Mouse (Mus musculus) CH12.LX (cell line): ENCODE data around the gene Supv3l1. TPM values are rescaled to one million over a fixed set of nuclear protein-coding genes. Genes with fewer than 3 reads are reported as not detected.

Source experiments
- DNase-seq: peaks from one replicate; pipeline ENCODE4 v3.0.0-alpha.2; 2013; ENCODE audit errors: extremely low read depth
- H3K27ac ChIP-seq: 2 replicates; pipeline ENCODE4 v1.5.1; 2012; ENCODE audit warnings: low read depth, mild to moderate bottlenecking, control low read depth, moderate library complexity; ENCODE audit not compliant: insufficient read depth
- H3K27me3 ChIP-seq: replicated peaks from 2 replicates; pipeline ENCODE3; 2012; ENCODE audit warnings: inconsistent platforms
- H3K36me3 ChIP-seq, 2 experiments: replicated peaks in 1 of 2; 2 replicates each; pipeline versions ENCODE3 to v1.6.1; 2012; ENCODE audit warnings: inconsistent platforms in 1 of 2, low read length in 1 of 2, mild to moderate bottlenecking in 1 of 2, mixed read lengths in 1 of 2, moderate library complexity in 1 of 2; ENCODE audit not compliant: control insufficient read depth in 1 of 2, insufficient read depth in 1 of 2
- H3K4me1 ChIP-seq, 2 experiments: 2 replicates each; pipeline ENCODE4 v1.6.1; 2012; ENCODE audit warnings: inconsistent platforms in 1 of 2, moderate library complexity in 1 of 2; ENCODE audit not compliant: insufficient read depth in 2 of 2, control insufficient read depth in 1 of 2
- H3K4me2 ChIP-seq: 2 replicates; pipeline ENCODE4 v1.6.1; 2012; ENCODE audit warnings: low read depth, mild to moderate bottlenecking, control low read depth; ENCODE audit not compliant: poor library complexity, insufficient read depth, severe bottlenecking
- H3K4me3 ChIP-seq, 3 experiments: fragments of 150-350 bp in 1 of 3; sonication (generic) in 1 of 3; replicated peaks in 1 of 3; 2 replicates each; pipeline versions ENCODE3 to v1.5.1; 2011 to 2012; ENCODE audit warnings: low read depth in 2 of 3, low read length in 2 of 3, mild to moderate bottlenecking in 2 of 3, moderate library complexity in 2 of 3, control low read depth in 1 of 3, improper control_type of control experiment in 1 of 3, inconsistent platforms in 1 of 3, mixed read lengths in 1 of 3; ENCODE audit not compliant: poor library complexity in 1 of 3
- H3K79me2 ChIP-seq: replicated peaks from 2 replicates; pipeline ENCODE4 v1.6.1; 2012; ENCODE audit warnings: mild to moderate bottlenecking, moderate library complexity; ENCODE audit not compliant: control insufficient read depth, poor library complexity, insufficient read depth, severe bottlenecking; ENCODE audit errors: extremely low read depth
- H3K9ac ChIP-seq: 2 replicates; pipeline ENCODE4 v1.6.1; 2012; ENCODE audit warnings: low read depth, mild to moderate bottlenecking, control low read depth, moderate library complexity; ENCODE audit not compliant: insufficient read depth
- H3K9me3 ChIP-seq: replicated peaks from 2 replicates; pipeline ENCODE3; 2012; ENCODE audit warnings: low read length, inconsistent platforms, mixed read lengths
- BHLHE40 ChIP-seq: IDR thresholded peaks from 2 replicates; pipeline ENCODE4 v1.6.1; 2011; ENCODE audit warnings: mild to moderate bottlenecking, low read depth, low read length, improper control_type of control experiment
- CHD2 ChIP-seq: IDR thresholded peaks from 2 replicates; pipeline ENCODE4 v1.6.1; 2011; ENCODE audit warnings: low read length, improper control_type of control experiment
- CTCF ChIP-seq, 2 experiments: IDR thresholded peaks in 1 of 2; conservative IDR thresholded peaks in 1 of 2; 2 replicates each; pipeline ENCODE4 v1.5.1; 2011 to 2012; ENCODE audit warnings: low read depth in 2 of 2, low read length in 2 of 2, improper control_type of control experiment in 1 of 2, inconsistent platforms in 1 of 2, mild to moderate bottlenecking in 1 of 2, moderate library complexity in 1 of 2
- E2F4 ChIP-seq: IDR thresholded peaks from 2 replicates; pipeline ENCODE4 v1.6.1; 2011; ENCODE audit warnings: low read depth, low read length, improper control_type of control experiment; ENCODE audit not compliant: insufficient replicate concordance
- ELF1 ChIP-seq: IDR thresholded peaks from 2 replicates; pipeline ENCODE4 v1.6.1; 2014; ENCODE audit warnings: low read depth, mild to moderate bottlenecking, inconsistent platforms, low read length, improper control_type of control experiment
- EP300 ChIP-seq: IDR thresholded peaks from 2 replicates; pipeline ENCODE4 v1.6.1; 2011; ENCODE audit warnings: low read length, improper control_type of control experiment
- ETS1 ChIP-seq: conservative IDR thresholded peaks from 2 replicates; pipeline ENCODE4 v1.6.1; 2012; ENCODE audit warnings: low read depth, mild to moderate bottlenecking, inconsistent platforms, low read length, improper control_type of control experiment, moderate library complexity
- IRF4 ChIP-seq: IDR thresholded peaks from 2 replicates; pipeline ENCODE4 v1.6.1; 2014; ENCODE audit warnings: low read depth, mild to moderate bottlenecking, inconsistent platforms, low read length, improper control_type of control experiment
- JUN ChIP-seq: IDR thresholded peaks from 2 replicates; pipeline ENCODE4 v1.6.1; 2011; ENCODE audit warnings: low read depth, mild to moderate bottlenecking, low read length, improper control_type of control experiment, moderate library complexity; ENCODE audit not compliant: insufficient read depth
- MEF2A ChIP-seq: IDR thresholded peaks from 2 replicates; pipeline ENCODE4 v1.6.1; 2014; ENCODE audit warnings: low read depth, mild to moderate bottlenecking, inconsistent platforms, low read length, improper control_type of control experiment, borderline replicate concordance
- MXI1 ChIP-seq: IDR thresholded peaks from 2 replicates; pipeline ENCODE4 v1.6.1; 2011; ENCODE audit warnings: mild to moderate bottlenecking, low read depth, low read length, improper control_type of control experiment
- NRF1 ChIP-seq: IDR thresholded peaks from 2 replicates; pipeline ENCODE4 v1.6.1; 2014; ENCODE audit warnings: low read depth, mild to moderate bottlenecking, inconsistent platforms, low read length, improper control_type of control experiment, moderate library complexity
- PAX5 ChIP-seq: IDR thresholded peaks from 2 replicates; pipeline ENCODE4 v1.6.1; 2012; ENCODE audit warnings: low read length, inconsistent platforms, mixed read lengths
- POLR2A ChIP-seq: IDR thresholded peaks from 2 replicates; pipeline ENCODE4 v1.6.1; 2011; ENCODE audit warnings: low read depth, mild to moderate bottlenecking, improper control_type of control experiment, low read length
- POLR2AphosphoS2 ChIP-seq: IDR thresholded peaks from 2 replicates; pipeline ENCODE4 v1.6.1; 2011; ENCODE audit warnings: low read depth, low read length, improper control_type of control experiment
- RAD21 ChIP-seq: IDR thresholded peaks from 2 replicates; pipeline ENCODE4 v1.6.1; 2011; ENCODE audit warnings: low read depth, mild to moderate bottlenecking, low read length, improper control_type of control experiment, moderate library complexity
- SMC3 ChIP-seq: IDR thresholded peaks from 2 replicates; pipeline ENCODE4 v1.6.1; 2011; ENCODE audit warnings: low read depth, low read length, improper control_type of control experiment
- TBP ChIP-seq: conservative IDR thresholded peaks from 2 replicates; pipeline ENCODE4 v1.6.1; 2011; ENCODE audit warnings: low read depth, low read length, improper control_type of control experiment
- TCF12 ChIP-seq: IDR thresholded peaks from 2 replicates; pipeline ENCODE4 v1.6.1; 2014; ENCODE audit warnings: low read depth, mild to moderate bottlenecking, inconsistent platforms, low read length, improper control_type of control experiment
- UBTF ChIP-seq: IDR thresholded peaks from 2 replicates; pipeline ENCODE4 v1.6.1; 2012; ENCODE audit warnings: low read depth, mild to moderate bottlenecking, inconsistent platforms, low read length, improper control_type of control experiment, moderate library complexity
- USF1 ChIP-seq: IDR thresholded peaks from 2 replicates; pipeline ENCODE4 v1.6.1; 2014; ENCODE audit warnings: low read depth, mild to moderate bottlenecking, inconsistent platforms, low read length, improper control_type of control experiment
- USF2 ChIP-seq: conservative IDR thresholded peaks from 2 replicates; pipeline ENCODE4 v1.6.1; 2011; ENCODE audit warnings: low read depth, low read length, improper control_type of control experiment
- ZKSCAN1 ChIP-seq: IDR thresholded peaks from 2 replicates; pipeline ENCODE4 v1.6.1; 2012; ENCODE audit warnings: low read depth, inconsistent platforms, low read length, improper control_type of control experiment, borderline replicate concordance
- ZMIZ1 ChIP-seq: IDR thresholded peaks from 2 replicates; pipeline ENCODE4 v1.6.1; 2012; ENCODE audit warnings: low read depth, mild to moderate bottlenecking, inconsistent platforms, low read length, improper control_type of control experiment
- dilution Hi-C: fragments of 300-500 bp; cut with MboI; formaldehyde crosslinking; loops from 2 replicates; pipeline ENCODE4 v1.14.3; 2020; ENCODE audit warnings: low sequenced_read_pairs; ENCODE audit not compliant: extremely low pct_unique_long_range_greater_than_20kb, extremely low pct_ligation_motif_present
- in situ Hi-C: fragments of 300-500 bp; cut with MboI; formaldehyde crosslinking; loops from 3 replicates; pipeline ENCODE4 v1.14.3; 2019; ENCODE audit warnings: low sequenced_read_pairs, low pct_ligation_motif_present, low pct_unique_long_range_greater_than_20kb, mixed read lengths
- polyA plus RNA-seq: library from polyadenylated mRNA; unstranded; fragments of >175 nt; gene quantifications from 2 replicates; pipeline ENCODE4 v1.2.1, GENCODE M21; 2012; ENCODE audit warnings: low read depth; ENCODE audit not compliant: insufficient read length
- total RNA-seq, 2 experiments: library from RNA; depleted of rRNA; stranded (reverse); fragments of 300-350 nt in 1 of 2; fragments of >200 nt in 1 of 2; gene quantifications; 2 replicates each; pipeline ENCODE4 v1.2.3; 2012 to 2014

Gene Supv3l1
- total and polyA plus RNA-seq, 3 experiments = 41.5 to 69.3 (median 62.0) TPM

DNA sequence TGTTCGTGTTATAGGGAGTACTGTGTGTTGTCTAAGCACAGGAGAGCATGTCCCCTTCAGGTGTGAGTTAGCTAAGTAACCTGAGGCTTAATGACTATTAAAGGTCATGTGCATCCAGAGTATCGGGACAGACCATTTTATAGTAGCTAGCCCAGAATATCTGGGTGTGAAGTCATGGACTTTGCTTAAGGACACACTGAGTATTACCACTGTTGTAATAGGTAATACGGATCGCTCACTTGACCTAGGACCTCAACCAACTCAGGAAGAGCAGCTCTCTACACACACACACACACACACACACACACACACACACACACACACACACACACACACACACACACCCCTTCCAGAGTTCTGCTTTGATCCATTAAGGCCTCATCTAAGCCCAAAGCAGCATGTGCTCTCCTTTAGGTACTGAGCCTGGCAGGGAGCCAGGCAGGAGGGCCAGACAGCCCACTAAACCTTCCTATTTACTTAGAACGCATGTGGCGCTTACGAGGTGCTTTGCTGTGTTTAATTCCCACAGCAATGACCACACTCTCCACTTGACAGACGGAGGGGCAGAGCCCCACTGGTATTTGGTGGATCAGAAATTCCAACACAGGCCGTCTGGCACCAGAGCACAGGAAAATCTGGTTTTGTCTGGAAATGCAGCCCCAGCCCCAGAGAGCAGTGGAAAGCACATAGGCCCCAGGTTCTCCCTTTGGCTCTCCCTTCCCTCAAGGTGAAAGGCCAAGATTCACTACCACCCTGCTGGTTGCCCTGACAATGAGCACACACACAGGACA lies 24.3 kb downstream of the Supv3l1 start:
- dilution Hi-C loops = no loop called here

DNA sequence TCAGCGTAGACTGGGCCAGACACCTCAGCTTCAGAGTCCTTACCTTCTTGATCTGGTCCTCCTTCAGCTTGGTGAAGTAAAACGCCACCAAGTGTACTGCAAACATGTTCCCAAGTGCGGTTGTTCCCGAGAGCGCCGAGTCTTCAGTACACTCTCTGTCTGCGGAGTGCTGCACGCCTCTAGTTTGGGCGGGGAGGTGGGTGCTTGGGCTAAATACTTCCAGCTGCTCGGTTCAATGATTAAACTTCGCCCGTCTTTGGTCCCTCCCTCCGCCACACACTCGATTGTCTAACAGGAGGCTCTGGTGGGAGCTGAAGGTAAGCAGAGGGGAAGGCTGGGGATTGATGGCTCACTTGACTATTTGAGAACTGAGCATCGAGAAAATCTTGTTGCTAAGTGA lies 27.3 kb downstream of the Supv3l1 start, which contains the start of gene Hkdc1:
Hkdc1 (minus strand) TSS at position 237 of the 400 bp plus-strand sequence.
- H3K9ac ChIP-seq = no peak within 1 kb of the TSS
- no peaks in the 10 kb centered on the region for H3K4me1 ChIP-seq
- H3K27ac ChIP-seq = no peak within 1 kb of the TSS
- in situ Hi-C loops = no loop called here
- no peak within 1 kb of the TSS for H3K4me3 ChIP-seq
- peaks cover 0 to 2% of the 10 kb centered on the region in 2 experiments for H3K36me3 ChIP-seq
- peaks cover 44% of the 10 kb centered on the region for H3K27me3 ChIP-seq
- DNase-seq = no peak
- H3K9me3 ChIP-seq = no peaks in the 10 kb centered on the region
- dilution Hi-C loops = no loop called here
- no peak within 1 kb of the TSS for H3K4me2 ChIP-seq
- no peak for TF ChIP-seq MEF2A
- TF ChIP-seq CHD2 = no peak
- TF ChIP-seq ZMIZ1 = no peak
- TF ChIP-seq POLR2A = no peak
- TF ChIP-seq SMC3 = no peak
- TF ChIP-seq JUN = no peak
- TF ChIP-seq IRF4 = no peak
- no peak for TF ChIP-seq MXI1
- TF ChIP-seq PAX5 = no peak
- no peak for TF ChIP-seq BHLHE40
- TF ChIP-seq NRF1 = no peak
- TF ChIP-seq CTCF (conservative IDR thresholded peaks at IDR 0.05 in 1 of 2, IDR thresholded peaks at IDR 0.05 in 1 of 2; ENCODE audit: low read depth in 2 of 2, low read length in 2 of 2) = no peak
- no peak for TF ChIP-seq E2F4
- TF ChIP-seq ZKSCAN1 = no peak
- no peak for TF ChIP-seq USF2
- TF ChIP-seq RAD21 = no peak
- TF ChIP-seq ETS1 = no peak
- TF ChIP-seq UBTF = no peak
- TF ChIP-seq USF1 = no peak
- no peak for TF ChIP-seq TCF12
- H3K79me2 ChIP-seq = no peaks in the 10 kb centered on the region

More for the DNA sequence above, 24.3 kb downstream of the Supv3l1 start:
- H3K27ac ChIP-seq = no peak overlapping the region
- H3K4me3 ChIP-seq = no peak overlapping the region
- no peak for DNase-seq
- H3K4me2 ChIP-seq = no peak overlapping the region
- TF ChIP-seq EP300 (no peak), TBP (no peak), CHD2 (no peak), IRF4 (no peak), NRF1 (no peak), POLR2AphosphoS2 (no peak), ELF1 (no peak), E2F4 (no peak), USF1 (no peak)
- H3K79me2 ChIP-seq = no peaks in the 10 kb centered on the region
- H3K9me3 ChIP-seq = no peaks in the 10 kb centered on the region
- H3K9ac ChIP-seq = no peak overlapping the region
- H3K36me3 ChIP-seq = peaks cover 21 to 28% of the 10 kb centered on the region in 2 experiments
- H3K4me1 ChIP-seq = no peaks in the 10 kb centered on the region
- in situ Hi-C loops = no loop called here
- H3K27me3 ChIP-seq = peaks cover 19% of the 10 kb centered on the region
